10 mouse cellular contexts compared by ENCODE assay signal in the genomic region with DNA sequence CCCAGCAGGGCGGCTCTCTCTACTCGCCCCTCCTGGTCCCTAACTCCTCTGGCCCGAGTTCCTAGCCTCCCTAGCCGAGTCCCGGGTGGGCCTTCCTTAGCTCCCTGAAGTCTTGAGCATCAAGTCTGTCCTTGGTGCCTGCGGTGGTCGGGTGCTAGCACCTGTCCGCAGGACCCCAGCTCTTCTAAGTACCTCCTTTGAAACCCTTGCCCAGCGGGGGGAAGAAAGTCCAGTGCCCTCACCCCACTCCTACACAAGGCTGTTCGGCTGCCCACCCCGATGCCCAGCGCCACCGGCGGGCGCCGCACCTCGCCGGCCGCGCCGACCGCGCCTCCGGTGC. TPM values are rescaled to one million over a fixed set of nuclear protein-coding genes. Genes with fewer than 3 reads are reported as not detected.
A peak's percentile ranks its signal among the peaks of the same experiment; 100 is the strongest.
DNase-seq lines count a peak whose midpoint lies in the region; ATAC-seq and TF ChIP-seq lines count a peak whose summit lies in the region.
"Had no signal": no experiment of that assay in that cellular context is flagged by ENCODE, and none has a peak within 500 bp of the region (broad histone marks: within the 10 kb centered on the region; RNA-seq: fewer than 3 reads in every experiment).

No protein-coding gene starts in this region.

- peak overlapping the region; percentile 34 for H3K4me3 ChIP-seq in kidney, embryonic 16.5 days (ENCODE audit: low read length)
- peak overlapping the region; percentile 40 for H3K4me3 ChIP-seq in forebrain, embryonic 11.5 days (ENCODE audit: low read depth, low read length)
- peak overlapping the region; percentile 39 for H3K4me3 ChIP-seq in intestine, embryonic 16.5 days (ENCODE audit: low read length)
- peak overlapping the region; percentile 20 for H3K4me3 ChIP-seq in midbrain, postnatal 0 days (ENCODE audit: low read depth, low read length)

- H3K9ac ChIP-seq in kidney, embryonic 16.5 days (replicated peaks; ENCODE audit: low read length): no peak overlapping the region
- peak overlapping the region; percentile 63 for H3K9ac ChIP-seq in forebrain, embryonic 11.5 days (ENCODE audit: low read length)
- no peak overlapping the region for H3K9ac ChIP-seq in intestine, embryonic 16.5 days (ENCODE audit: low read depth, low read length)
- H3K9ac ChIP-seq in midbrain, postnatal 0 days (replicated peaks; ENCODE audit: low read length, poor library complexity, severe bottlenecking): no peak overlapping the region

- peaks cover 12% of the 10 kb centered on the region; the same call in 1 of the 2 replicates for H3K4me1 ChIP-seq in kidney, embryonic 16.5 days (ENCODE audit: insufficient read depth, low read length)
- 0 out of 2 replicates have a peak, but pooled peaks cover 3% of the 10 kb centered on the region for H3K4me1 ChIP-seq in forebrain, embryonic 11.5 days (replicated peaks; ENCODE audit: control insufficient read depth, insufficient read depth, low read length)
- peaks cover 22% of the 10 kb centered on the region for H3K4me1 ChIP-seq in intestine, embryonic 16.5 days (ENCODE audit: control insufficient read depth, insufficient read depth, low read length)
- H3K4me1 ChIP-seq in midbrain, postnatal 0 days (ENCODE audit: insufficient read depth, low read length): 0 out of 2 replicates have a peak, but pooled peaks cover 2% of the 10 kb centered on the region

- intact Hi-C loops in left cerebral cortex, postnatal 10 days (cut with DNase I): loop anchor here (10.0 kb wide), 1 partner anchor 81 kb away; a partner anchor contains a TSS

- no peak for ATAC-seq in kidney, embryonic 16.5 days (ENCODE audit: low FRiP score, low TSS enrichment)
- ATAC-seq in forebrain, embryonic 11.5 days (replicated peaks; ENCODE audit: low FRiP score): no peak
- ATAC-seq in intestine, embryonic 16.5 days: no peak; the same call in 1 of the 2 replicates
- no peak for ATAC-seq in midbrain, postnatal 0 days (ENCODE audit: low FRiP score)

- WGBS in kidney, embryonic 16.5 days: under 1% methylated on average over 18 of the region's 24 CpGs
- WGBS in forebrain, embryonic 11.5 days: under 1% methylated on average over 24 of the region's 24 CpGs
- WGBS in intestine, embryonic 16.5 days: under 1% methylated on average over 21 of the region's 24 CpGs
- under 1% methylated on average over 24 of the region's 24 CpGs for WGBS in midbrain, postnatal 0 days

- peak overlapping the region; percentile 44 for H3K4me2 ChIP-seq in kidney, embryonic 16.5 days (replicated peaks; ENCODE audit: low read depth, low read length)
- H3K4me2 ChIP-seq in forebrain, embryonic 11.5 days (ENCODE audit: low read depth, low read length, severe bottlenecking): no peak overlapping the region
- H3K4me2 ChIP-seq in intestine, embryonic 16.5 days (ENCODE audit: low read depth, low read length): peak overlapping the region; percentile 49
- peak overlapping the region; percentile 30; the same call in 1 of the 2 replicates for H3K4me2 ChIP-seq in midbrain, postnatal 0 days (ENCODE audit: low read depth, low read length, poor library complexity, severe bottlenecking)

- H3K27ac ChIP-seq in kidney, embryonic 16.5 days (ENCODE audit: low read length): no peak overlapping the region
- peak overlapping the region; percentile 73 for H3K27ac ChIP-seq in forebrain, embryonic 11.5 days (ENCODE audit: low read depth, low read length)
- H3K27ac ChIP-seq in intestine, embryonic 16.5 days (ENCODE audit: low read length): no peak overlapping the region
- no peak overlapping the region for H3K27ac ChIP-seq in midbrain, postnatal 0 days (ENCODE audit: low read depth, low read length)

- DNase-seq in kidney, postnatal 25 days: no peak
- no peak for DNase-seq in forebrain, embryonic 11.5 days (ENCODE audit: low spot score)
- no peak for DNase-seq in midbrain, postnatal 0 days (ENCODE audit: low spot score)
- DNase-seq in Muller cell, postnatal 12 days (ENCODE audit: inconsistent ontology term): no peak
- DNase-seq in left cerebral cortex, postnatal 10 days (ENCODE audit: extremely low spot score in 1 of 2, low spot score in 2 of 2): no peak
- DNase-seq in adrenal gland, postnatal 14 days: no peak
- DNase-seq: kidney, adult 2 months had no signal

- no peaks in the 10 kb centered on the region; the same call in 1 of the 2 replicates for H3K9me3 ChIP-seq in kidney, embryonic 16.5 days (ENCODE audit: low read length)
- H3K9me3 ChIP-seq in forebrain, embryonic 11.5 days (ENCODE audit: control insufficient read depth, low read length): no peaks in the 10 kb centered on the region
- no peaks in the 10 kb centered on the region for H3K9me3 ChIP-seq in intestine, embryonic 16.5 days (ENCODE audit: control insufficient read depth, low read length)
- H3K9me3 ChIP-seq in midbrain, postnatal 0 days (ENCODE audit: low read length): no peaks in the 10 kb centered on the region

- TF ChIP-seq CTCF in midbrain, postnatal 0 days (IDR thresholded peaks at IDR 0.05): no peak

- H3K27me3 ChIP-seq in kidney, embryonic 16.5 days (ENCODE audit: insufficient read depth, low read length): peaks cover 97% of the 10 kb centered on the region
- H3K27me3 ChIP-seq in forebrain, embryonic 11.5 days (ENCODE audit: control insufficient read depth, insufficient read depth, low read length): peaks cover 93% of the 10 kb centered on the region
- H3K27me3 ChIP-seq in intestine, embryonic 16.5 days (replicated peaks; ENCODE audit: control insufficient read depth, insufficient read depth, low read length): peaks cover 89% of the 10 kb centered on the region
- H3K27me3 ChIP-seq in midbrain, postnatal 0 days (ENCODE audit: insufficient read depth, low read length): peaks cover 91% of the 10 kb centered on the region

- H3K36me3 ChIP-seq in kidney, embryonic 16.5 days (ENCODE audit: insufficient read depth, low read length): no peaks in the 10 kb centered on the region
- H3K36me3 ChIP-seq in forebrain, embryonic 11.5 days (ENCODE audit: control insufficient read depth, insufficient read depth, low read length): no peaks in the 10 kb centered on the region; the same call in 1 of the 2 replicates
- no peaks in the 10 kb centered on the region for H3K36me3 ChIP-seq in intestine, embryonic 16.5 days (ENCODE audit: control insufficient read depth, insufficient read depth, low read length)
- H3K36me3 ChIP-seq in midbrain, postnatal 0 days (ENCODE audit: insufficient read depth, low read length): no peaks in the 10 kb centered on the region
- H3K36me3 ChIP-seq: G1E had no signal

RNA-seq across cellular contexts. Expression of a gene that starts 2.4 kb away (rescaled TPM):
- 1.4 TPM in 1 of 2 replicates, not detected in the other for polyA plus RNA-seq in kidney, embryonic 16.5 days (2015; fragmentation: Nextera tagmentation; extraction: Ambion mirVana)
- 36.6 and 45.7 TPM in 2 replicates for polyA plus RNA-seq in forebrain, embryonic 11.5 days (2014; fragmentation: Nextera tagmentation; extraction: Ambion mirVana)
- not detected in 2 replicates for polyA plus RNA-seq in intestine, embryonic 16.5 days (2015; fragmentation: Nextera tagmentation; extraction: Ambion mirVana)
- 0.19 and 1.6 TPM in 2 replicates for total RNA-seq in midbrain, postnatal 0 days (2014; rRNA removed)
- polyA plus RNA-seq in midbrain, postnatal 0 days (2015; fragmentation: Nextera tagmentation; extraction: Ambion mirVana): 5.1 and 7.6 TPM in 2 replicates
- total RNA-seq in left cerebral cortex, postnatal 10 days (2021): under 1 TPM; 0.61 to 0.73 TPM
- total RNA-seq in adrenal gland, postnatal 14 days (2021): not detected in 2 replicates
- polyA plus RNA-seq: G1E; kidney, adult 2 months had no signal
